Mouse (Mus musculus) megakaryocyte, embryonic 14.5 days (primary cell): ENCODE results near the gene Krt42.

ENCODE experiments used
- FLI1 ChIP-seq: IDR thresholded peaks from 2 replicates; pipeline ENCODE4 v1.6.1; 2012; ENCODE audit warnings: low read length, inconsistent platforms, mixed read lengths
- GATA1 ChIP-seq: IDR thresholded peaks from 3 replicates; pipeline ENCODE4 v1.6.1; 2012; ENCODE audit warnings: mixed read lengths, low read length, inconsistent platforms, borderline replicate concordance

DNA sequence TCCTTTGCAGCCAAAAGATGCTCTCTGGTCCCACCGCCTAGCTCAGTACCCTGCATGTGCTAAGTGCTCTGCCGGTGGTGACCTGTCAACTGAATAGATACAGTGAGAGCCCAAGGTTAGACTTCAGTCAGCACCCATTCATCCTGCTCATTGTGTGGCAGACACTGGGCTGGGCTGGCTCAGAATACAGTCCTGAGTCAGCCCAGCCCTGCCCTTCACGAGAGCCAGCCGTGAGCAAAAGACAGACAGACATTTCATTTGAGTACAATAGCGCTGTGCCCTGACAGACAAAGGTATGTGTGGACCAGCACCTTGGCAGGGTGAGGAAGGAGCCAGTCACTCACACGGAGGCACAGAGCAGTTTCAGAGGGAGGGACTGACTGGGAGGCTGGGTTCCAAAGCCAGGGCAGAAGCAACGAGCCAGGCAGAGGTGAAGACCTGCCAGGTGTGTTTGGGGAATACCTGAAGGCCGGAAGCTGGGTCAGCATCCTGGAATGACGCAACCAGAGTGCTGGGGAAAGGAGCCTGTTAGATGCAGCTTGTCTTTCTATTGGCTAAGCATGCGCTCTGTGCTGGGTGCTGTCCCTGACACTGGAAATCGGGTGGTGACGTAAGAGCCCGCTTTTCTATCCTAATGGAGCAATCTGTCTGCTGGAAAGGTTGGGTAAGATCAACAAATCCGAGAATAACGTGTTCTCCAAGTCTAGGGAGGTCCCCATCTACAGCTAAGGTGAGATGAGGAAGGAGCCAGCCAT lies 8.2 kb upstream of the Krt42 start:
- no peak for TF ChIP-seq GATA1
- no peak for TF ChIP-seq FLI1
